Mouse (Mus musculus) ovary, adult 18-20 months (tissue): ENCODE data around the gene Noxo1.
"Not testable (repeated sequence)": the region's sequence is repeated elsewhere in the genome, so short reads cannot be mapped to it uniquely, and the experiment has no call there.

ENCODE experiments used
- DNase-seq: peaks from one replicate; pipeline ENCODE4 v3.0.0; 2022; ENCODE audit warnings: low spot score, mixed read lengths

Gene Noxo1

DNA sequence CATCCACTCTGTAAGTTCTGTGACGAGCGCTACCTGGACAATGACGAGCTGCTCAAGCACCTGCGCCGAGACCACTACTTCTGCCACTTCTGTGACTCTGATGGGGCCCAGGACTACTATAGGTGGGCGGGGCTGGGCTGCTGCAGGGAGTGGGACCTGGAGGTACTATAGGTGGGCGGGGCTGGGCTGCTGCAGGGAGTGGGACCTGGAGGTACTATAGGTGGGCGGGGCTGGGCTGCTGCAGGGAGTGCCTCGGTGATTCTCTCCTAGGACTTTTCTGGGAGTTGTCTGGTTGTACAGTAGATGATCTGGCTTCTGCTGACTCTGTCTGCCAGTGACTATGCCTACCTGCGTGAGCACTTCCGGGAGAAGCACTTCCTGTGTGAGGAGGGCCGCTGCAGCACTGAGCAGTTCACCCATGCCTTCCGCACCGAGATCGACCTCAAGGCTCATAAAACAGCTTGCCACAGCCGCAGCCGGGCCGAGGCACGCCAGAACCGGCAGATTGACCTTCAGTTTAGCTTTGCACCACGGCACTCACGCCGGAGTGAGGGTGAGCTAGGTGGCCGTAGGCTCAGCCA lies 18.4 kb upstream of the Noxo1 start:
- DNase-seq = no peak

DNA sequence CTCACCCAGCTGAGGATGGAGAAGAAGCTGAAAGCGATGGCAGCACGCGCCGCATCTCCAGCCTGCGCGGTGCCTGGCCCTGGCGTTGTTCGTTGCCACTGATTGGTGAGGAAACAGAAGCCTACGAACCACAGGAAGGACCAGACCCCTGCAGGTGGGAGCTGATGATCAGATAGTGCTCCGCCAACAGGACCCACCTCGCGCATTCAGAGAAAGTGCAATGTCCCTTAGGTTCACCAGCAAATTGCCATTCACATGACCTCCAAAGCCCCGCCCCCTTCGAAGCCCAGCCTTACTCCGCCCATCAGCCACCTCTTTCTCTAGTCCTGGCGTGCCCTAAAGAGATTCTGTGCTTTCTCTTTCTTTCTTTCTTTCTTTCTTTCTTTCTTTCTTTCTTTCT lies 9.5 kb upstream of the Noxo1 start:
- no peak for DNase-seq

DNA sequence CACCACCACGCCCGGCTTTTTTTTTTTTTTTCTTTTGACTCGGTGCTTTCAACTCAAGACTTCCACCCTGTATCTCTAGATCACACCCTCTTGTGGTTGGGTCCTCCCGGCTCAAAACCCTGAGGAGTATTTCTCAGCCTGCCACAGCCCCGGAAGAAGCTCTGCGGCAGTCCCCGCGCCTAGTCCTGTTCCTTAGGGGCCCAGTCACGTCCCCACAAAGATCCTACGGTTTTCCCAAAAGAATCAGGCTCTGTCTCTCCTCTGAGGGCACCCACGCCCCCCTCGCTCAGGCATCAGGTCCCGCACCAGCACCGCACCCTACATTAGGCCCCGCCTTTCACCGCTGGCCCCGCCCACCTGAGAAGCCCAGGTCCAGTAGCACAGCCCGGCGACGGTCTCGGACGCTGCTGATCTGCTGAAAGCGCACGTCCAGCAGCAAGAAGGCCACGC lies 8.9 kb upstream of the Noxo1 start:
- no peak for DNase-seq

DNA sequence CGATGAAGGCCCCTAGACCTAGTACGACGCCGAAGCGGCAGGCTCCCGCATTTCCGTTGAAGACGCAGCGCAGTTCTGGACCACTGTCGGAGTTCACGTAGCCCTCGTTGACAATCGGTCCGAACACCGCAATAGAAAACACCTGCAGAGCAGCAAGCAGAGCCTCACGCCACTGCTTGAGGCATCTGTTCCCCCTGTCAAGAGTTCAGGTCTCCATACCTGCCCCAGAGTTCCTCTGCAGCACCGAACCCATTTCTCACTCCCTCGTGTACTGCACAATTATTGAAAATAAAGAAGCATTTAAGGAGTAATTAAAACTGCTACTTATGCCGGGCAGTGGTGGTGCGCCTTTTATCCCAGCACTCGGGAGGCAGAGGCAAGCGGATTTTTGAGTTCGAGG lies 8.4 kb upstream of the Noxo1 start:
- no peak for DNase-seq

DNA sequence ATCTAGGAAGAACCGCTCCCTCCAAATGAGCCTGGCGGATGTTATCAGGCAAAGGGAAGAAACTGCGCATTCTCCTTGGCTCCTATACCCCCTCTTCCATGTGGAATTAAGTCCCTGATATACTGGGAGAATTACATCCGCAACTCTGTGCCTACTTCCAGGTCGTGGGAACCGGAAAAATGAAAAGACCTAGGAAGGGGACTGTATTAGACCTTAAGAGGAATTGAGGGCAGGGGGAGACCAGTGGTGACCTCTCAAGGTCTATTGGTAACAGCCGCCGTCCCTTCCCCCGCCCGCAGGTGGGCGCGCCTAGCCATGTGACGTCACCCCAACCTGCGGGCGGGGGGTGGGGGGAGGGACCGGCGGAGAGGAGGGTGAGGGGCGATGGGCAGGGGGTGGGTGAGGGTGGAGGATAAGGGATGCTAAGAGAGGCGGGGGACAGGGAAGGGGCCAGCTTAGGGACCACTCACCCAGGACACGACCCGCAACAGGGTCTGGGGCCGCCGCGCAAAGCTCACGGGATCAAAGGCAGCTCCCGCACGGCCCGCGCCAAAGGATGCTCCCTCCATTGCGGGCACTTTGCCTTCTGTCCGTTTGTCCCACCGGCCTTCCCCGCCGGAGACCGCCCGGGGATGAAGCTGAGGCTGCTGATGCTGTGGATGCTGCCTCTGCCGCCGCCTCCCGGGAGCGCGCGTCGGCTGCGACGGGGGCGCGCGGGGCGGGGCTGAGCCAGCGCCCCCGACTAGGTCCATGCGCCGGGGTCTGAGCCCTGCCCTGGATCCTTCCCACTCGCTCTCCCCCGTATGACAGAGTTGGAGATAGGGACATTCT lies 6.6 kb upstream of the Noxo1 start, which contains the start of gene Syngr3:
Gene Syngr3 (minus strand): TSS at position 705 of the 831 bp plus-strand sequence.
- no peak for DNase-seq

DNA sequence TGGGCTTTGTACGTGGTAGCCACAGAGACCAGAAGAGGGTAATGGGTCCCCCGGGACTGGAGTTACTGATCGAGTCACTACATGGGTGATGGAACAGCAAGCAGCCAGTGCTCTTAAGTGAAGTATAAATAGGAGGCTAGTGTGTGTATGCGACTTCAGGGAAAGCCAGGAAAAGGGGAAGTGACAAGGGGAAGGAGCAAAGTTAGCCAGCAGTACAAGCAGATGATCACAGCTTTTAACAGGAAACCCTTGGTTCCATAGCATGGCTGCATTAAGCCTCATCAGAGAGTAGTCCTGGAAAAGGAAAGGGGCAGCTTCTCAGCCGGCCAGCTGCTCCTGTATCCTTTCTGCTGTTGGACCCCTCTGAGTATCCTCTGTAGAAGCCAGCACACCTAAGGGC lies 3.6 kb upstream of the Noxo1 start:
- no peak for DNase-seq

DNA sequence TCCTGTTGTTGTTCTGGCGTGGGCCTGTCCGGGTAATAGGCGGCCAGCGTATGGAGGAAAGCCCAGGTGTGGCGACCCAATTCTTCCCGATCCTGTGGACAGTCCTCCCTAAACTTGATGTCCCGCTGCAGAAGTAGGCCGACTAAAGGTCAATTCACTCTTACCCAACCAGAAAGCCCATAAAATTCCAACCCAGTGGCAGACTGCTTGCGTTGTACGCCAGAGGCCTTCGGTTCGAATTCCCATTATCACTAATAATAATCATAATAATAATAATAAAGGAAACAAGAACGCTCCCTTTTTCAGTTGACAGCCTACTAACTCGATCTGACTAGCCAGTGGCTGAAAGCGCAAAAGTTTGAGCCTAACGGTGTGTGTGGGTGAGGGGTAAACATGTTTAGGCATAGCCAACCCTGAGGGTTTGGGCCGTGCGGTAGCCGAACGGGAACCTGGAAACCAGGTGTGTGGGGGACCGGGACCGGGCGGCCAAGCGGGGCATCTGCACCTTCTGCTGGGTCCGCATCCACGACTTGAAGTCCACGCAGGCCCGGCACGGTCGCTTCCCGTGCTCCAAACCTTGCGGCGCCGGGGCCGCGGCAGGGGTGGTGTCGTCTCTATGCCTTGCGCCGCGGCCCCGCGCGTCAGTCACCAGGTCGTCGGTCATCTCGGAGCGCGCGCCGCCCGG lies 566 bp upstream of the Noxo1 start:
- no peak for DNase-seq

DNA sequence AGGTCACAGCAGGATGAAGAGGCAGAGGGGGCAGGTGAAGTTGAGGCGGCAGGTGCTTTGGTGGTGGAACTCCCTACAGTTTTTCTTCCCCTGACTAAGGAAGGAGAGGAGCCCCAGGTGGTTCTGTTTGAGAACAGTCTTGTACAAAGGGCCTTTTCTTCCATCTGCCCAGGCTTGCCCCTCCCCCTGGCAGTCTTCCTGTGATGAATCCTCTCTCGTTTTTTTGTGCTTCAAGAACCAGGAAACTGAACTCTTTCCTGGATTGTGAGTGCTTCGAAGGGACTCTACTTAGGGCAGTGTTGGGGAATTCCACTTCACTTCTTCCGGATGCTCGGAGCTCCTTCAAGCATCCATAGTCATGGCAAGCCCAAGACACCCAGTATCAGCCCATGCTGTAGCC lies 2.0 kb downstream of the Noxo1 start:
- no peak for DNase-seq

DNA sequence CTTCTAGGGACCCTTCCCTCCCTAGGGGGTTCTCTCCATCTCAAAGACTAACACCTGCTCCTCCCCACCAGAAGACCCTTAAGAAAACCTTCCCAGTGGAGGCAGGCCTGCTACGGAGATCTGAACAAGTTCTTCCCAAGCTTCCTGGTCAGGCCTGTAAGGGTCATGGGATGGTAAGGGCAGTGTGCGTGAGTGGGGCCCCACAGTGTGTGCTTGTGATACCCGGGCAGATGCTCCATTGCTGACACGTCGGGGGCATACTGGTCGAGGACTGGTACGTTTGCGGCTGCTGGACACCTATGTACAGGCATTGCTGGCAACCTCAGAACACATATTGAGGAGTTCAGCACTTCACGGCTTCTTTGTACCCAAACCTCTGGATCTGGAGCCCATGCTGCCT lies 2.7 kb downstream of the Noxo1 start:
- DNase-seq = no peak

DNA sequence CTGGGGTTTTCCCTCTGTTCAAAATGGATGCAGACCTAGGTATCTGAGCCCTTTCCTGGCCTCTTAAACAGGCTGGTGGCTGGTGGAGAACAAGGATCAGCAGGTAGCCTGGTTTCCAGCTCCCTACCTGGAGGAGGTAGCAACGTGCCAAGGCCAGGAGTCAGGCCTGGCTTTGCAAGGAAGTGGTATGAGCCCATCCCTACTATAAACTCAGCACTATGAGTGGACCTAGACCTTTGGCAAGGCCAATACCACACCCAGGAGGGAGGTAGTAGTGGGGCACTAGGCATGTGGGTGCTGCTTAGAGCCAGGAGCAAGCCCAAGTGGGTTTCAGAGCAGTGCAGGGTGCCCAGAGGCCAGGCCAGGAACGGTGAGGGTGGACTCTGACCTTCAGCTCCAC lies 3.4 kb downstream of the Noxo1 start:
- DNase-seq = no peak

DNA sequence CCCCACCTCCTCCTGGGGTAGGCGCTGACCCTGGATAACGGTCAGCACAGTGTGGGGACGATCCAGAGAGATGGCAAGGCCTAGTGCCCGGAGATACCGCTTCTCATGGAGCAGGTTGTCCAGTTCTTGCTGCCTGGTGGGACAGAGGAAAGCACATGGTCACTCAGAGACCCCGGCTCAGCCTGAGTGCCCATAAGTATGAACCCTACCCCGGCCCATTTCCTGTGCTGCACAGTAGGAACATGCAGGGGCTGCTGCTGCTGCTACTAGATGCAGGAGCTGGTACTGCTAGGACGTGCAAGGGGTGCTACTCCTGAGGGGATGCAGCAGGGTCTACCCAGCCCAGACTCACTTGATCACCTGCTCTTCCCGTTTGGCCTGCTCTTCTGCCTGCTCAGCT lies 5.2 kb downstream of the Noxo1 start:
- DNase-seq = no peak

DNA sequence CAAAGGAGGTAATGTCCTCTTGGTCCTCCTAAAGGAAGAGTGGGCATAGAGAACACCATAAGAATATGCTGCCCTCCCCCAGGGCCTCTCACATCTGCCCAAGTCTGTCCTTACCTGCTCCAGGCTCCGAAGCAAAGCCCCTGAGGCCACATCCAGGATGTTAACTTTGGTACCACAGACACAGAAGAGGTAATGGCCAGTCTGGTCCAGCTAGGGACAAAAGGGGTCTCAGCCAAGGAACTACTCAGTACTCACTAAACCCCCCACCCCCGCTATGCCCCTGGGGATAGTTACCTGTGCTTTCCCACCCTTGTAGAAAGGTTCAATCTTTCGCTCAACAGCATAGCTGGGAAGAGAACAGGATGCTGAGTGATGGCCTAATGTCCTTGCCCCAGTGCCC lies 9.8 kb downstream of the Noxo1 start:
- DNase-seq = no peak

DNA sequence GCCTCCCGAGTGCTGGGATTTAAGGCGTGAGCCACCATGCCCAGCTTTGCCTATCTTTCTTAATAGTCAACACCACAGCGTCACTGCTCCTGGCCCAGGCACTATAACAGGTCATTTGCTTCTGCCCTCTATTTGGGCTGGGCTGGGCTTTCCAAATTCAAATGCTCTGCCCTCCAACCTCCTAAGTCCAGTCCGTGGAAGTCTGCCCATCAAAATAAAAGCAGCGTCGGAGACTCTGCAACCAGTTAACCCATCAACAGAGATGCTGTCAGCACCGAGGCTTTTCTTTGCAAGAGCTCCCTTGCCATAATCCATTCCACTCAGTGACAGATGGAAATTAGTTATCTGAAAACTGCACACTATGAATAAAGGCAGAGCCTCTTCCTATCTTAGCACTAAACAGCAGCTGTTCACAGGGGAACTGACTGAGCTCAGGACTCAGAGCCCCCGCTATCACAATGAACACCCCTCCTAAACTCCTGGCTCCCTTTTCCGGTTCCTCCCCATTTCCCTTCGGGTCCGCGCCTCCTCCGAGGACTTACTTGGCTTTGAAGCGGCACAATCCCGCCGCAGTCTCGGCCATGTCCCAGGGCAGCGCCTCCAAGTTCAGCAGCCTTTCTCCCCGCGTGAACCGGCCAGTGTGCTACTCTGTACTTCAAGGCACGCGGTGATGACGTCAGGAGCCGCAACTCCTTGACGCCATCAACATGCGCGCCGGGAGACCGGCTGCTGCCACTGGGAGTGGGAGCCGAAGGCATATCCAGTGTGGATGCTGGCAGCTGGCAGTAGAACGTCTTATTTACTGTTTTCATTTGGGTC lies 11.2 kb downstream of the Noxo1 start, which contains the start of gene Tbl3:
Gene Tbl3 (minus strand): TSS at position 679 of the 819 bp plus-strand sequence.
- DNase-seq = peak; percentile 82

DNA sequence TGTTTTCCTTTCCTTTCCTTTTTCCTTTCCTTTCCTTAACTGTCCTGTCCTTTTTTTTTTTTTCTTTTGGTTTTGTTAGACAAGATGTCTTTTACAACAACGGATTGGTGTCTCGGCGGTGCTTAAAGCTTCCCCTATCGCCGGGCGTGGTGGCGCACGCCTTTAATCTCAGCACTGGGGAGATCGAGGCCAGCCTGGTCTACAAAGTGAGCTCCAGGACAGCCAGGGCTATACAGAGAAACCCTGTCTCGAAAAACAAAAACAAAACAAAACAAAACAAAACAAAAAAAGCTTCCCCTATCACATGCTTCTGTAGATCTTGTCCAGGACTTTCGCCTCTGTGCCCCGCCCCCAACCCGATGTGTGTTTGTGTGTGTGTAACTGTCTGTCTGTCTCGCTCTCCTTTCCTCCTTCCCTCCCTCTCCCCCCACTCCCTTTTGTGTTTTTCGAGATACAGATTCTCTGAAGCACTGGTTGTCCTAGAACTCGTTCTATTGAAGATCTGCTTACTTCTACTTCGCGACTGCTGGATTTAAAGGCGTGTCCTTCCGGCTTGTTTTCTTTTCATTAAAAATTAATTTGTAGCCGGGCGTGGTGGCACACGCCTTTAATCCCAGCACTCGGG lies 11.9 kb downstream of the Noxo1 start:
- no peak for DNase-seq

DNA sequence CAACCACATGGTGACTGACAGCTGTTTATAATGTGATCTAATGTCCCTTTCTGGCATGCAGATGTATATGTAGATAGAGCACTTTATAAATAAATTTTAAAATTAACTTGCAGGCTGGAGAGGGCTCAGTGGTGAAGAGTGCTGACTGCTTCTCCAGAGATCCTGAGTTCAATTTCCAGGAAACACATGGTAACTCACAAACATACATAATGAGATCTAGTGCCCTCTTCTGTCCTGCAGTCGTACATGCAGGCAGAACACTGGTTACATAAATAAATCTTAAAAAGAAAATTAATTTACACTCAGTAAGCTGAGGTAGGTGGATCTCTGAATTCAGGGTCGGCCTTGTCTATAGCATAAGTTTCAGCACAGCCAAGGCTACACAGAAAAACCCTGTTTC lies 12.6 kb downstream of the Noxo1 start:
- DNase-seq = no peak

DNA sequence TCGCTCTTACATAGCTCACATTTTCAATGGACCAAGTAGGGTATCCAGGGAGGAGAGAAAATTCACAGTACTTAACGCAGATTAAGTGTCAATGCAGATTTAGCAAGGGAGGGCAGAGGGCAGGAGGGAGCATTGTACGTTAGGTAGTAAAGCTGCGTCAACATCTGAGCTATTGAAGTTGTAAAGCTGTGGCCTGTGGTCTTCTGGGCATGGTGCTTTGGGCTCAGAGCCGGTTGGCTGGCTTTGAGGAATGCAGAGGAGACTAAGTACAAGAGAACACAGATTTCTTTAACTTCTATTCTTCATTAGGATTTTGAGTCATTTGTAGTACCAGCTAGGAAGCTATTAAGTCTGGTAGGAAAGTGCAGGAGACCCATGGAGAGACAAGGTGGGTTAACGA lies 19.5 kb downstream of the Noxo1 start:
- DNase-seq = no peak

DNA sequence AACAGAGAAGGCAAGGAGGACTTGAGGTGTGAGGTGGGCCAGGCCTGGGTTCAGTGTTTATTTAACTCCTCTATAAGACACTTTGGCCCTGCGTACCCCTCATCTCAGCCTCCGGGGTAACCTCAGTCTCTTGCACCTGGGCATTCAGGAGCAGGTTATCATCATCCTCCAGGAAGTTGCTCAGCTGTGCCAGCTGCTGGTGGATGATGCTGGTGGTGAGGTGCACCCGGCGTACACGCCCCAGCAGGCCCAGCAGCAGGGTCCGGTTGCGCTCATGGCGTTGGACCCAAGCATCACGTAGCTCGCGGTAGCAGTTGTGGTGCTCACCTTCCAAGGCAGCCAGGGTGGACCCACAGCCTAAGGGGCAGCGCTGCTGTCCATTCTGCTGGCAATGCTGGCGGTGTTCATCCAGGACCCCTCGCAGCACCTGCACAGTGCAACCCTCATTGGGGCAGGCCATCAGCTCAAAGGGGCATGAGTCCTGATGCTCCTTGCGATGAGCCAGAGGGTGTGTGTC lies 20.2 kb downstream of the Noxo1 start:
- no peak for DNase-seq

DNA sequence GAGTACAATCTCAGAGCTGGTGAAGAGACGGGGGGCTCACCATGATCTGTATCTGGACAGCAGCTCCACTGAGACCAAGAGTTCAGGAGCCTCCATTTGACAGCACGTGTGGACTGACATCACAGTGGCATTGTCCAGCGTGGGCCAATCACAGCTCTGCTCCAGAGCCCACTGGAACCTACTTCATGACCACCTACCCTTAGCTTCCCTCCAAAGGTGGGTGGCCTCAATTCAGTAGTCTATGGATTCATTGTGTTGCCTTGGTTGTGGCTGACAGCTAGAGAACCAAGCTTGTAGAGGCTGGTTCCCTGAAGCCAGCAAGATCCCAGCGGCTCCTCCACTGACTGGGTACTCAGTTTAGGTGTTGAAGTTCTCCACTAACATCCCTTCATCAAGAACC lies 21.9 kb downstream of the Noxo1 start, which contains the start of the genes Rnf151 and Rps2:
Gene Rnf151 (minus strand): TSS at position 121 of the 400 bp plus-strand sequence.
Gene Rps2 (plus strand): TSS at position 174 of the 400 bp plus-strand sequence.
- DNase-seq = no peak

DNA sequence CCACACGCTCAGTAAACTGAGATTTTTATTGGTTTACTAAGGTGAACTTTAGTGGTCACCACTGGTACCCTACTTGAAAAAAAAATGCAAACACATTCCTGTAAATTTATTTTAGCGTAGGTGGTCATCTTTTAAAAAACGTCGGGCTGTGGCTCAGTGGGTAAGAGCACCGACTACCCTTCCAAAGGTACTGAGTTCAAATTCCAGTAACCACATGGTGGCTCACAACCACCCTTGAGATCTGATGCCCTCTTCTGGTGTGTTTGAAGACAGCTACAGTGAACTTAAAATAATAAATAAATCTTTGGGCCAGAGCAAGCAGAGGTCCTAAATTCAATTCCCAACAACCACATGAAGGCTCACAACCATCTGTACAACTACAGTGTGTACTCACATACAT lies 22.9 kb downstream of the Noxo1 start:
- not testable (repeated sequence) for DNase-seq

DNA sequence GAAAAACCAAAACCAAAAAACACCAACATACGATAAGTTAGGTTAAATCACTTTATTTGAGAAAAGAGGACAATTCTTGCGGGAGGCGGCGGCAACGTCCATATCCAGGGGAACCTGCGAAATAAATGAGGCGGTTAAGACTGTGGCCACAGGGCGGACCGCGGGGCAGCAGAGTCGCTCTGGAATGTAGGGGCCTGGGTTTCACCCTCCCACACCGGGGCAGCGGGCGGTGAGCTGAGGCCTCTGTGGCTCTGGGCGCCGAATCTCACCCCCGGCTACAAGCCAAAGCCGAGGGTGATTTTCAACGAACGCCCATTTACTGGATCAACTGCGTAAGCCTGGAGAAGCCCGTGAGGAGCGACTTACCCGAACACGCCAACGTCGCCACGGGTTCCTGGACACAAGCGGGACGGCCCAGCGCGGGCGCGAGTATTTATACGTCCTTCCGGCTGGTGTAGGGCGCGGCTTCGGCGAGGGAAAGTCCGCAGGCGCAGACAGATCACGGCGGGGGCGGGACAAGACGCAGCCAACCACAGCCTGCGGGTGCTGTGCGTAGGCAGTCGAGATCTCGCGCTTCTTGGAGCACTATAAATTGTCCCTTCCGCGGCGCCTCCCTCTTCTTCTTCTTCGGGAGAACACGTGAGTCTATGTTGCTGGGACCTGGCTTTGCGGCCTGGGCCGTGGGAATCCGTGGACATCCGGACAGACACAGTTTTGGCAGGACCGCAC lies 23.6 kb downstream of the Noxo1 start:
- peak; percentile 98 for DNase-seq

DNA sequence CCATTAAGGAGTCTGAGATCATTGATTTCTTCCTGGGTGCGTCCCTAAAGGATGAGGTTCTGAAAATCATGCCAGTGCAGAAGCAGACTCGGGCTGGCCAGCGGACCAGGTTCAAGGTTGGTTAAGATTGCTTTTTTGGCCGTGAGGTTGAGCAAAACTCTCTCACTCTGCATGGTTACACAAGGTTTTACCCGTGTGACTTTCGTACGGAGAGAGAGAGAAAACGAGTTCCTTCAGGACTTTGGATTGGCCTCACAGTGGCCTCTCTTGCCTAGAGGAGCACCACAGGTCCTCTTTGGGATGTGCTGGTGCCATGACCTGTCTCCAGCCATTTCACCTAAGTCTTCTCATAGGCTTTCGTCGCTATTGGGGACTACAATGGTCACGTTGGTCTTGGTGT lies 24.6 kb downstream of the Noxo1 start:
- DNase-seq = not testable (repeated sequence)
